Mouse (Mus musculus) intestine, embryonic 14.5 days (tissue): ENCODE data around the gene Serhl. TPM values are rescaled to one million over a fixed set of nuclear protein-coding genes. Genes with fewer than 3 reads are reported as not detected.

ENCODE experiments used
- ATAC-seq: fragments of 200-750 bp; cut with Nextera tagmentation; replicated peaks from 2 replicates; pipeline ENCODE4 v1.8.0; 2017; ENCODE audit warnings: low read depth, moderate number of reproducible peaks, moderate TSS enrichment, moderate library complexity; ENCODE audit not compliant: low FRiP score, low TSS enrichment
- DNase-seq: peaks from one replicate; pipeline ENCODE4 v3.0.0-alpha.2; 2018; ENCODE audit warnings: low spot score
- H3K27ac ChIP-seq: fragments of 300-500 bp; sonication (generic); 2 replicates; pipeline ENCODE4 v1.5.1; 2014; ENCODE audit warnings: low read depth, mild to moderate bottlenecking, control low read depth
- H3K27me3 ChIP-seq: fragments of 300-500 bp; sonication (generic); replicated peaks from 2 replicates; pipeline ENCODE4 v1.6.1; 2014; ENCODE audit warnings: low read length, control low read depth; ENCODE audit not compliant: control insufficient read depth, insufficient read depth
- H3K36me3 ChIP-seq: fragments of 300-500 bp; sonication (generic); 2 replicates; pipeline ENCODE4 v1.6.1; 2014; ENCODE audit warnings: low read length, control low read depth; ENCODE audit not compliant: control insufficient read depth, insufficient read depth
- H3K4me1 ChIP-seq: fragments of 300-500 bp; sonication (generic); replicated peaks from 2 replicates; pipeline ENCODE4 v1.6.1; 2014; ENCODE audit warnings: low read length, control low read depth, mixed read lengths; ENCODE audit not compliant: control insufficient read depth, insufficient read depth
- H3K4me2 ChIP-seq: fragments of 300-500 bp; sonication (generic); 2 replicates; pipeline ENCODE4 v1.6.1; 2014; ENCODE audit warnings: low read length
- H3K4me3 ChIP-seq: fragments of 300-500 bp; sonication (generic); 2 replicates; pipeline ENCODE4 v1.5.1; 2014; ENCODE audit warnings: low read depth, low read length, control low read depth, mixed read lengths
- H3K9ac ChIP-seq: fragments of 300-500 bp; sonication (generic); 2 replicates; pipeline ENCODE4 v1.6.1; 2014; ENCODE audit warnings: mild to moderate bottlenecking, low read length
- H3K9me3 ChIP-seq: fragments of 300-500 bp; sonication (generic); 2 replicates; pipeline ENCODE4 v1.6.1; 2016; ENCODE audit warnings: low read length, control low read depth; ENCODE audit not compliant: control insufficient read depth
- WGBS: fragments of 180-500 bp; shearing (Covaris S2); extraction: QIAGEN DNeasy Blood & Tissue Kit; methylation state at CpG from one replicate; pipeline ENCODE4 v1.1.7; 2014; 5-methylcytosine and 5-hydroxymethylcytosine counted together
- polyA plus RNA-seq: library from polyadenylated mRNA; unstranded; fragments of >200 nt; fragmentation: Nextera tagmentation; extraction: Ambion mirVana; gene quantifications from 2 replicates; pipeline ENCODE4 v1.2.1, GENCODE M21; 2014

The Serhl gene
- polyA plus RNA-seq, 1 experiment from 2014 or later = 71.9 TPM

- peak; percentile 94 for ATAC-seq
- H3K4me2 ChIP-seq = peak within 1 kb of the TSS; percentile 90
These were observed 60.1 kb downstream of the Serhl start, which contains the start of gene Poldip3 for GRCm38 (mm10) chr15:83149196-83150072. Gene Poldip3 (minus strand): TSS chr15:83149384.

GRCm38 (mm10) chr15:83150073-83150442, 60.8 kb downstream of the Serhl start:
- H3K9ac ChIP-seq = peak overlapping the region; percentile 1
- peak overlapping the region; percentile 95 for H3K27ac ChIP-seq
- DNase-seq (no peak), ATAC-seq (no peak)
- peaks cover 8% of the 10 kb centered on the region for H3K4me1 ChIP-seq
- no peaks in the 10 kb centered on the region for H3K9me3 ChIP-seq
- peaks cover 19% of the 10 kb centered on the region for H3K36me3 ChIP-seq
- peak overlapping the region; percentile 24 for H3K4me3 ChIP-seq
- WGBS = 18% methylated on average over 3 of the region's 3 CpGs
- peak overlapping the region; percentile 40 for H3K4me2 ChIP-seq
- H3K27me3 ChIP-seq = no peaks in the 10 kb centered on the region

More at GRCm38 (mm10) chr15:83149196-83150072, 60.1 kb downstream of the Serhl start, which contains the start of gene Poldip3:
- Histone ChIP-seq H3K27me3 (no peaks in the 10 kb centered on the region), H3K9me3 (no peaks in the 10 kb centered on the region), H3K36me3 (peaks cover 19% of the 10 kb centered on the region), H3K27ac (peak within 1 kb of the TSS; percentile 95), H3K4me3 (peak within 1 kb of the TSS; percentile 83), H3K4me1 (peaks cover 8% of the 10 kb centered on the region), H3K9ac (peak within 1 kb of the TSS; percentile 95)
- WGBS = under 1% methylated on average over 56 of the region's 56 CpGs
- DNase-seq = peak; percentile 98

- H3K9ac ChIP-seq = no peak overlapping the region
- no peaks in the 10 kb centered on the region for H3K9me3 ChIP-seq
- peaks cover 8% of the 10 kb centered on the region for H3K4me1 ChIP-seq
- H3K27me3 ChIP-seq = no peaks in the 10 kb centered on the region
- peaks cover 19% of the 10 kb centered on the region for H3K36me3 ChIP-seq
- H3K27ac ChIP-seq = no peak overlapping the region
- ATAC-seq (no peak), DNase-seq (no peak)
- no peak overlapping the region for H3K4me3 ChIP-seq
- 85% methylated on average over 4 of the region's 4 CpGs for WGBS
- H3K4me2 ChIP-seq = no peak overlapping the region
These were observed 61.4 kb downstream of the Serhl start for GRCm38 (mm10) chr15:83150694-83151093.

- DNase-seq (no peak), ATAC-seq (no peak)
- Histone ChIP-seq H3K36me3 (peaks cover 28% of the 10 kb centered on the region), H3K27ac (no peak overlapping the region), H3K9me3 (no peaks in the 10 kb centered on the region), H3K27me3 (no peaks in the 10 kb centered on the region), H3K4me2 (no peak overlapping the region), H3K4me3 (no peak overlapping the region), H3K9ac (no peak overlapping the region), H3K4me1 (peaks cover 4% of the 10 kb centered on the region; the same call in 1 of the 2 replicates)
- 90% methylated on average over 7 of the region's 7 CpGs for WGBS
These were observed 65.0 kb downstream of the Serhl start for GRCm38 (mm10) chr15:83154309-83154708.

- H3K36me3 ChIP-seq = peaks cover 43% of the 10 kb centered on the region
- no peak overlapping the region for H3K4me3 ChIP-seq
- H3K27me3 ChIP-seq = no peaks in the 10 kb centered on the region
- no peak for ATAC-seq
- WGBS = 63% methylated on average over 6 of the region's 6 CpGs
- H3K9me3 ChIP-seq = no peaks in the 10 kb centered on the region
- DNase-seq = no peak
- no peak overlapping the region for H3K4me2 ChIP-seq
- H3K9ac ChIP-seq = no peak overlapping the region
- no peak overlapping the region for H3K27ac ChIP-seq
- H3K4me1 ChIP-seq = no peaks in the 10 kb centered on the region
These were observed 66.5 kb downstream of the Serhl start for GRCm38 (mm10) chr15:83155672-83156419.

GRCm38 (mm10) chr15:83156929-83157666, 67.8 kb downstream of the Serhl start:
- Histone ChIP-seq H3K9me3 (no peaks in the 10 kb centered on the region), H3K36me3 (peaks cover 50% of the 10 kb centered on the region), H3K27me3 (no peaks in the 10 kb centered on the region), H3K4me1 (no peaks in the 10 kb centered on the region), H3K4me2 (no peak overlapping the region), H3K27ac (no peak overlapping the region), H3K4me3 (no peak overlapping the region), H3K9ac (no peak overlapping the region)
- WGBS = 74% methylated on average over 11 of the region's 11 CpGs
- no peak for ATAC-seq
- peak; percentile 78 for DNase-seq

- DNase-seq (no peak), ATAC-seq (no peak)
- H3K27ac ChIP-seq = no peak overlapping the region
- no peaks in the 10 kb centered on the region for H3K9me3 ChIP-seq
- H3K36me3 ChIP-seq = peaks cover 50% of the 10 kb centered on the region
- H3K4me3 ChIP-seq = no peak overlapping the region
- H3K27me3 ChIP-seq = no peaks in the 10 kb centered on the region
- H3K4me2 ChIP-seq = no peak overlapping the region
- no peaks in the 10 kb centered on the region for H3K4me1 ChIP-seq
- H3K9ac ChIP-seq = no peak overlapping the region
- 93% methylated on average over 6 of the region's 6 CpGs for WGBS
These were observed 68.4 kb downstream of the Serhl start for GRCm38 (mm10) chr15:83157667-83158064.

GRCm38 (mm10) chr15:83158587-83159160, 69.4 kb downstream of the Serhl start:
- Histone ChIP-seq H3K27ac (no peak overlapping the region), H3K4me2 (no peak overlapping the region), H3K27me3 (no peaks in the 10 kb centered on the region), H3K36me3 (peaks cover 47% of the 10 kb centered on the region), H3K9ac (no peak overlapping the region), H3K4me3 (no peak overlapping the region), H3K4me1 (no peaks in the 10 kb centered on the region), H3K9me3 (no peaks in the 10 kb centered on the region)
- 91% methylated on average over 7 of the region's 7 CpGs for WGBS
- DNase-seq = no peak
- ATAC-seq = no peak
